Mouse (Mus musculus) CH12.LX (cell line): Measurements from ENCODE around the gene Rom1. TPM values are rescaled to one million over a fixed set of nuclear protein-coding genes. Genes with fewer than 3 reads are reported as not detected.

ENCODE experiments used
- DNase-seq: peaks from one replicate; pipeline ENCODE4 v3.0.0-alpha.2; 2013; ENCODE audit errors: extremely low read depth
- H3K27ac ChIP-seq: 2 replicates; pipeline ENCODE4 v1.5.1; 2012; ENCODE audit warnings: low read depth, mild to moderate bottlenecking, control low read depth, moderate library complexity; ENCODE audit not compliant: insufficient read depth
- H3K27me3 ChIP-seq: replicated peaks from 2 replicates; pipeline ENCODE3; 2012; ENCODE audit warnings: inconsistent platforms
- H3K36me3 ChIP-seq, 2 experiments: replicated peaks in 1 of 2; 2 replicates each; pipeline versions ENCODE3 to v1.6.1; 2012; ENCODE audit warnings: inconsistent platforms in 1 of 2, low read length in 1 of 2, mild to moderate bottlenecking in 1 of 2, mixed read lengths in 1 of 2, moderate library complexity in 1 of 2; ENCODE audit not compliant: control insufficient read depth in 1 of 2, insufficient read depth in 1 of 2
- H3K4me1 ChIP-seq, 2 experiments: 2 replicates each; pipeline ENCODE4 v1.6.1; 2012; ENCODE audit warnings: inconsistent platforms in 1 of 2, moderate library complexity in 1 of 2; ENCODE audit not compliant: insufficient read depth in 2 of 2, control insufficient read depth in 1 of 2
- H3K4me2 ChIP-seq: 2 replicates; pipeline ENCODE4 v1.6.1; 2012; ENCODE audit warnings: low read depth, mild to moderate bottlenecking, control low read depth; ENCODE audit not compliant: poor library complexity, insufficient read depth, severe bottlenecking
- H3K4me3 ChIP-seq, 3 experiments: fragments of 150-350 bp in 1 of 3; sonication (generic) in 1 of 3; replicated peaks in 1 of 3; 2 replicates each; pipeline versions ENCODE3 to v1.5.1; 2011 to 2012; ENCODE audit warnings: low read depth in 2 of 3, low read length in 2 of 3, mild to moderate bottlenecking in 2 of 3, moderate library complexity in 2 of 3, control low read depth in 1 of 3, improper control_type of control experiment in 1 of 3, inconsistent platforms in 1 of 3, mixed read lengths in 1 of 3; ENCODE audit not compliant: poor library complexity in 1 of 3
- H3K79me2 ChIP-seq: replicated peaks from 2 replicates; pipeline ENCODE4 v1.6.1; 2012; ENCODE audit warnings: mild to moderate bottlenecking, moderate library complexity; ENCODE audit not compliant: control insufficient read depth, poor library complexity, insufficient read depth, severe bottlenecking; ENCODE audit errors: extremely low read depth
- H3K9ac ChIP-seq: 2 replicates; pipeline ENCODE4 v1.6.1; 2012; ENCODE audit warnings: low read depth, mild to moderate bottlenecking, control low read depth, moderate library complexity; ENCODE audit not compliant: insufficient read depth
- H3K9me3 ChIP-seq: replicated peaks from 2 replicates; pipeline ENCODE3; 2012; ENCODE audit warnings: low read length, inconsistent platforms, mixed read lengths
- BHLHE40 ChIP-seq: IDR thresholded peaks from 2 replicates; pipeline ENCODE4 v1.6.1; 2011; ENCODE audit warnings: mild to moderate bottlenecking, low read depth, low read length, improper control_type of control experiment
- CHD2 ChIP-seq: IDR thresholded peaks from 2 replicates; pipeline ENCODE4 v1.6.1; 2011; ENCODE audit warnings: low read length, improper control_type of control experiment
- E2F4 ChIP-seq: IDR thresholded peaks from 2 replicates; pipeline ENCODE4 v1.6.1; 2011; ENCODE audit warnings: low read depth, low read length, improper control_type of control experiment; ENCODE audit not compliant: insufficient replicate concordance
- ETS1 ChIP-seq: conservative IDR thresholded peaks from 2 replicates; pipeline ENCODE4 v1.6.1; 2012; ENCODE audit warnings: low read depth, mild to moderate bottlenecking, inconsistent platforms, low read length, improper control_type of control experiment, moderate library complexity
- GABPA ChIP-seq: IDR thresholded peaks from 2 replicates; pipeline ENCODE4 v1.6.1; 2012; ENCODE audit warnings: low read depth, low read length, improper control_type of control experiment, inconsistent platforms; ENCODE audit not compliant: insufficient replicate concordance
- IRF4 ChIP-seq: IDR thresholded peaks from 2 replicates; pipeline ENCODE4 v1.6.1; 2014; ENCODE audit warnings: low read depth, mild to moderate bottlenecking, inconsistent platforms, low read length, improper control_type of control experiment
- JUN ChIP-seq: IDR thresholded peaks from 2 replicates; pipeline ENCODE4 v1.6.1; 2011; ENCODE audit warnings: low read depth, mild to moderate bottlenecking, low read length, improper control_type of control experiment, moderate library complexity; ENCODE audit not compliant: insufficient read depth
- MAFK ChIP-seq: IDR thresholded peaks from 2 replicates; pipeline ENCODE4 v1.6.1; 2011; ENCODE audit warnings: low read length, improper control_type of control experiment; ENCODE audit not compliant: insufficient replicate concordance
- NRF1 ChIP-seq: IDR thresholded peaks from 2 replicates; pipeline ENCODE4 v1.6.1; 2014; ENCODE audit warnings: low read depth, mild to moderate bottlenecking, inconsistent platforms, low read length, improper control_type of control experiment, moderate library complexity
- POLR2A ChIP-seq: IDR thresholded peaks from 2 replicates; pipeline ENCODE4 v1.6.1; 2011; ENCODE audit warnings: low read depth, mild to moderate bottlenecking, improper control_type of control experiment, low read length
- POLR2AphosphoS2 ChIP-seq: IDR thresholded peaks from 2 replicates; pipeline ENCODE4 v1.6.1; 2011; ENCODE audit warnings: low read depth, low read length, improper control_type of control experiment
- RCOR1 ChIP-seq: conservative IDR thresholded peaks from 2 replicates; pipeline ENCODE4 v1.6.1; 2012; ENCODE audit warnings: low read depth, mild to moderate bottlenecking, inconsistent platforms, low read length, improper control_type of control experiment
- SMC3 ChIP-seq: IDR thresholded peaks from 2 replicates; pipeline ENCODE4 v1.6.1; 2011; ENCODE audit warnings: low read depth, low read length, improper control_type of control experiment
- UBTF ChIP-seq: IDR thresholded peaks from 2 replicates; pipeline ENCODE4 v1.6.1; 2012; ENCODE audit warnings: low read depth, mild to moderate bottlenecking, inconsistent platforms, low read length, improper control_type of control experiment, moderate library complexity
- USF1 ChIP-seq: IDR thresholded peaks from 2 replicates; pipeline ENCODE4 v1.6.1; 2014; ENCODE audit warnings: low read depth, mild to moderate bottlenecking, inconsistent platforms, low read length, improper control_type of control experiment
- ZNF384 ChIP-seq: IDR thresholded peaks from 2 replicates; pipeline ENCODE4 v1.6.1; 2012; ENCODE audit warnings: low read depth, low read length, improper control_type of control experiment, inconsistent platforms
- dilution Hi-C: fragments of 300-500 bp; cut with MboI; formaldehyde crosslinking; loops from 2 replicates; pipeline ENCODE4 v1.14.3; 2020; ENCODE audit warnings: low sequenced_read_pairs; ENCODE audit not compliant: extremely low pct_unique_long_range_greater_than_20kb, extremely low pct_ligation_motif_present
- in situ Hi-C: fragments of 300-500 bp; cut with MboI; formaldehyde crosslinking; loops from 3 replicates; pipeline ENCODE4 v1.14.3; 2019; ENCODE audit warnings: low sequenced_read_pairs, low pct_ligation_motif_present, low pct_unique_long_range_greater_than_20kb, mixed read lengths
- polyA plus RNA-seq: library from polyadenylated mRNA; unstranded; fragments of >175 nt; gene quantifications from 2 replicates; pipeline ENCODE4 v1.2.1, GENCODE M21; 2012; ENCODE audit warnings: low read depth; ENCODE audit not compliant: insufficient read length
- total RNA-seq, 2 experiments: library from RNA; depleted of rRNA; stranded (reverse); fragments of 300-350 nt in 1 of 2; fragments of >200 nt in 1 of 2; gene quantifications; 2 replicates each; pipeline ENCODE4 v1.2.3; 2012 to 2014

The Rom1 gene
- total and polyA plus RNA-seq, 3 experiments: 4.2 to 5.6 (median 4.8) TPM

DNA sequence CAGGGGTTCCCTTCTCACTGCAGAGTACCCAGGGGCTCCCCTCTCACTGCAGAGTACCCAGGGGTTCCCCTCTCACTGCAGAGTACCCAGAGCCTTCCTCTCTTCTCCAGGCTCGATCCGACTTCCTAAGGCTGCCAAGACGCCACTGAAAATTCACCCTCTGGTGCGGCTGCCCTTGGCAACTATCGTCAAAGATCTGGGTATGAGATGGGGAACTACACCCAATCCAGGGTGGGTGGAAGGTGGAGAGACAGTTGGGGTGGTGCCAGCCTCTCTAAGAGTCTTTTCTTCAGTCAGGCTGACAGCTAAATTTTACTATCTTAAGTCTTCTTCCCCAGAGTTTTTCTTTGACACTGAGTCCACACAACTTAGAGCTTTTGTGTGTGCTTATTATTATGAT is 21.0 kb upstream of the Rom1 start:
- H3K27me3 ChIP-seq: no peaks in the 10 kb centered on the region
- H3K9ac ChIP-seq: no peak overlapping the region
- no peak overlapping the region for H3K4me3 ChIP-seq
- no peak overlapping the region for H3K4me2 ChIP-seq
- dilution Hi-C loops: no loop called here
- H3K27ac ChIP-seq: no peak overlapping the region
- in situ Hi-C loops: no loop called here
- H3K79me2 ChIP-seq: peaks cover 25% of the 10 kb centered on the region
- peaks cover 64 to 76% of the 10 kb centered on the region in 2 experiments for H3K36me3 ChIP-seq
- no peaks in the 10 kb centered on the region for H3K9me3 ChIP-seq
- DNase-seq: no peak
- peaks cover 2 to 23% of the 10 kb centered on the region in 2 experiments for H3K4me1 ChIP-seq
- TF ChIP-seq GABPA (no peak), MAFK (no peak), ETS1 (no peak), POLR2A (no peak), NRF1 (no peak), IRF4 (no peak), UBTF (no peak), POLR2AphosphoS2 (no peak), ZNF384 (no peak), USF1 (no peak), CHD2 (no peak)

GRCm38 (mm10) chr19:8946929-8947328 is 17.8 kb upstream of the Rom1 start:
- dilution Hi-C loops: no loop called here
- Histone ChIP-seq H3K4me3 (no peak overlapping the region), H3K9ac (no peak overlapping the region), H3K9me3 (no peaks in the 10 kb centered on the region)
- DNase-seq: no peak
- TF ChIP-seq JUN (no peak), GABPA (no peak), E2F4 (no peak), SMC3 (no peak), BHLHE40 (no peak), ETS1 (no peak), RCOR1 (no peak)
- TF ChIP-seq, all 38 proteins: peak for 0
- Histone ChIP-seq H3K27me3 (no peaks in the 10 kb centered on the region), H3K4me2 (no peak overlapping the region), H3K4me1 (peaks cover 5 to 24% of the 10 kb centered on the region in 2 experiments; a peak in 3 of 4 replicates), H3K36me3 (peaks cover 70 to 80% of the 10 kb centered on the region in 2 experiments), H3K79me2 (peaks cover 42% of the 10 kb centered on the region), H3K27ac (no peak overlapping the region)
- in situ Hi-C loops: no loop called here
